Mouse (Mus musculus): ENCODE data around the gene Gata5. TPM values are rescaled to one million over a fixed set of nuclear protein-coding genes. Genes with fewer than 3 reads are reported as not detected.
A peak's percentile ranks its signal among the peaks of the same experiment; 100 is the strongest.

Gata5 gene
- polyA plus RNA-seq, 1 experiment from 2014 or later: not detected

- no peaks in the 10 kb centered on the region for H3K36me3 ChIP-seq (ENCODE audit: control insufficient read depth, insufficient read depth, low read length)
- peak; percentile 80 for DNase-seq (ENCODE audit: low spot score, missing footprints)
- no peaks in the 10 kb centered on the region for H3K9me3 ChIP-seq (ENCODE audit: control insufficient read depth, low read length)
- H3K27me3 ChIP-seq (ENCODE audit: control insufficient read depth, insufficient read depth, low read length): no peaks in the 10 kb centered on the region
- no peaks in the 10 kb centered on the region for H3K4me1 ChIP-seq (ENCODE audit: control insufficient read depth, insufficient read depth, low read length)
- WGBS: 37% methylated on average over 16 of the region's 16 CpGs
- H3K4me2 ChIP-seq: no peak within 1 kb of the TSS
- no peak within 1 kb of the TSS for H3K4me3 ChIP-seq (ENCODE audit: low read depth, low read length)
- no peak for ATAC-seq (ENCODE audit: low FRiP score)
- H3K9ac ChIP-seq (ENCODE audit: low read length): no peak within 1 kb of the TSS
- H3K27ac ChIP-seq (ENCODE audit: low read depth, low read length): no peak within 1 kb of the TSS
Measured at GRCm38 (mm10) chr2:180289440-180290108, 44.9 kb downstream of the Gata5 start, which contains the start of gene Rbbp8nl. TSS of gene Rbbp8nl (minus strand) at chr2:180289879.

- Histone ChIP-seq H3K9me3 (ENCODE audit: control insufficient read depth, low read length) (no peaks in the 10 kb centered on the region), H3K4me2 (no peak overlapping the region), H3K27me3 (ENCODE audit: control insufficient read depth, insufficient read depth, low read length) (no peaks in the 10 kb centered on the region), H3K9ac (ENCODE audit: low read length) (no peak overlapping the region), H3K4me1 (ENCODE audit: control insufficient read depth, insufficient read depth, low read length) (no peaks in the 10 kb centered on the region), H3K27ac (ENCODE audit: low read depth, low read length) (no peak overlapping the region), H3K4me3 (ENCODE audit: low read depth, low read length) (no peak overlapping the region), H3K36me3 (ENCODE audit: control insufficient read depth, insufficient read depth, low read length) (no peaks in the 10 kb centered on the region)
- 66% methylated on average over 11 of the region's 11 CpGs for WGBS
- no peak for DNase-seq (ENCODE audit: low spot score, missing footprints)
- ATAC-seq (ENCODE audit: low FRiP score): no peak
Measured at GRCm38 (mm10) chr2:180288966-180289365, 45.5 kb downstream of the Gata5 start.

GRCm38 (mm10) chr2:180279321-180279720 lies 55.2 kb downstream of the Gata5 start:
- 84% methylated on average over 8 of the region's 8 CpGs for WGBS
- Histone ChIP-seq H3K4me3 (ENCODE audit: low read depth, low read length) (no peak overlapping the region), H3K27me3 (ENCODE audit: control insufficient read depth, insufficient read depth, low read length) (no peaks in the 10 kb centered on the region), H3K4me1 (ENCODE audit: control insufficient read depth, insufficient read depth, low read length) (no peaks in the 10 kb centered on the region), H3K4me2 (no peak overlapping the region), H3K9ac (ENCODE audit: low read length) (no peak overlapping the region), H3K36me3 (ENCODE audit: control insufficient read depth, insufficient read depth, low read length) (no peaks in the 10 kb centered on the region), H3K9me3 (ENCODE audit: control insufficient read depth, low read length) (no peaks in the 10 kb centered on the region), H3K27ac (ENCODE audit: low read depth, low read length) (no peak overlapping the region)
- ATAC-seq (ENCODE audit: low FRiP score) (no peak), DNase-seq (ENCODE audit: low spot score, missing footprints) (no peak)

GRCm38 (mm10) chr2:180277773-180278320 lies 56.7 kb downstream of the Gata5 start:
- Histone ChIP-seq H3K36me3 (ENCODE audit: control insufficient read depth, insufficient read depth, low read length) (no peaks in the 10 kb centered on the region), H3K9me3 (ENCODE audit: control insufficient read depth, low read length) (no peaks in the 10 kb centered on the region), H3K27ac (ENCODE audit: low read depth, low read length) (no peak overlapping the region), H3K4me2 (no peak overlapping the region), H3K27me3 (ENCODE audit: control insufficient read depth, insufficient read depth, low read length) (no peaks in the 10 kb centered on the region), H3K4me1 (ENCODE audit: control insufficient read depth, insufficient read depth, low read length) (no peaks in the 10 kb centered on the region), H3K4me3 (ENCODE audit: low read depth, low read length) (no peak overlapping the region), H3K9ac (ENCODE audit: low read length) (no peak overlapping the region)
- no peak for ATAC-seq (ENCODE audit: low FRiP score)
- DNase-seq (ENCODE audit: low spot score, missing footprints): no peak
- 78% methylated on average over 8 of the region's 8 CpGs for WGBS

- no peaks in the 10 kb centered on the region for H3K9me3 ChIP-seq (ENCODE audit: control insufficient read depth, low read length)
- no peak overlapping the region for H3K9ac ChIP-seq (ENCODE audit: low read length)
- H3K36me3 ChIP-seq (ENCODE audit: control insufficient read depth, insufficient read depth, low read length): no peaks in the 10 kb centered on the region
- DNase-seq (ENCODE audit: low spot score, missing footprints) (peak; percentile 72), ATAC-seq (ENCODE audit: low FRiP score) (no peak)
- no peak overlapping the region for H3K4me2 ChIP-seq
- H3K27ac ChIP-seq (ENCODE audit: low read depth, low read length): no peak overlapping the region
- peaks cover 8% of the 10 kb centered on the region for H3K4me1 ChIP-seq (ENCODE audit: control insufficient read depth, insufficient read depth, low read length)
- H3K4me3 ChIP-seq (ENCODE audit: low read depth, low read length): no peak overlapping the region
- H3K27me3 ChIP-seq (ENCODE audit: control insufficient read depth, insufficient read depth, low read length): no peaks in the 10 kb centered on the region
- 70% methylated on average over 8 of the region's 8 CpGs for WGBS
Measured at GRCm38 (mm10) chr2:180276851-180277259, 57.6 kb downstream of the Gata5 start.

- Histone ChIP-seq H3K4me2 (no peak overlapping the region), H3K9ac (ENCODE audit: low read length) (no peak overlapping the region), H3K27me3 (ENCODE audit: control insufficient read depth, insufficient read depth, low read length) (no peaks in the 10 kb centered on the region), H3K4me3 (ENCODE audit: low read depth, low read length) (no peak overlapping the region), H3K9me3 (ENCODE audit: control insufficient read depth, low read length) (no peaks in the 10 kb centered on the region), H3K27ac (ENCODE audit: low read depth, low read length) (no peak overlapping the region), H3K36me3 (ENCODE audit: control insufficient read depth, insufficient read depth, low read length) (no peaks in the 10 kb centered on the region), H3K4me1 (ENCODE audit: control insufficient read depth, insufficient read depth, low read length) (peaks cover 11% of the 10 kb centered on the region)
- WGBS: 61% methylated on average over 4 of the region's 4 CpGs
- no peak for DNase-seq (ENCODE audit: low spot score, missing footprints)
- ATAC-seq (ENCODE audit: low FRiP score): no peak
Measured at GRCm38 (mm10) chr2:180276385-180276784, 58.1 kb downstream of the Gata5 start.

GRCm38 (mm10) chr2:180275836-180276235 lies 58.7 kb downstream of the Gata5 start:
- DNase-seq (ENCODE audit: low spot score, missing footprints) (peak; percentile 99), ATAC-seq (ENCODE audit: low FRiP score) (peak; percentile 39)
- Histone ChIP-seq H3K27me3 (ENCODE audit: control insufficient read depth, insufficient read depth, low read length) (no peaks in the 10 kb centered on the region), H3K4me1 (ENCODE audit: control insufficient read depth, insufficient read depth, low read length) (peaks cover 13% of the 10 kb centered on the region), H3K9me3 (ENCODE audit: control insufficient read depth, low read length) (no peaks in the 10 kb centered on the region), H3K27ac (ENCODE audit: low read depth, low read length) (no peak overlapping the region), H3K36me3 (ENCODE audit: control insufficient read depth, insufficient read depth, low read length) (no peaks in the 10 kb centered on the region), H3K4me3 (ENCODE audit: low read depth, low read length) (no peak overlapping the region), H3K9ac (ENCODE audit: low read length) (no peak overlapping the region), H3K4me2 (no peak overlapping the region)
- 3% methylated on average over 8 of the region's 8 CpGs for WGBS

Other genes starting within 250 kb of the Gata5 start
- gene Hrh3, start 230.2 kb downstream of the Gata5 start, polyA plus RNA-seq (2014; fragmentation: Nextera tagmentation; extraction: Ambion mirVana): 3.0 and 3.2 TPM in 2 replicates
- 43.3 and 46.3 TPM in 2 replicates for gene Osbpl2, start 215.4 kb downstream of the Gata5 start, polyA plus RNA-seq (2014; fragmentation: Nextera tagmentation; extraction: Ambion mirVana)
- gene Adrm1, start 163.2 kb downstream of the Gata5 start, polyA plus RNA-seq (2014; fragmentation: Nextera tagmentation; extraction: Ambion mirVana): 170 and 171 TPM in 2 replicates
- gene Lama5, start 108.8 kb downstream of the Gata5 start, polyA plus RNA-seq (2014; fragmentation: Nextera tagmentation; extraction: Ambion mirVana): 3.8 and 3.9 TPM in 2 replicates
- 443 and 494 TPM in 2 replicates for gene Rps21, start 77.3 kb downstream of the Gata5 start, polyA plus RNA-seq (2014; fragmentation: Nextera tagmentation; extraction: Ambion mirVana)
- gene Cables2, start 61.2 kb downstream of the Gata5 start, polyA plus RNA-seq (2014; fragmentation: Nextera tagmentation; extraction: Ambion mirVana): 13.3 and 14.4 TPM in 2 replicates
- not detected in 2 replicates for gene Rbbp8nl, start 44.8 kb downstream of the Gata5 start, polyA plus RNA-seq (2014; fragmentation: Nextera tagmentation; extraction: Ambion mirVana)
- gene Slco4a1, start 121.5 kb upstream of the Gata5 start, polyA plus RNA-seq (2014; fragmentation: Nextera tagmentation; extraction: Ambion mirVana): 4.9 and 5.5 TPM in 2 replicates
- gene Ntsr1, start 165.3 kb upstream of the Gata5 start, polyA plus RNA-seq (2014; fragmentation: Nextera tagmentation; extraction: Ambion mirVana): 0.04 and 0.14 TPM in 2 replicates
- 42.1 and 45.9 TPM in 2 replicates for gene Mrgbp, start 246.6 kb upstream of the Gata5 start, polyA plus RNA-seq (2014; fragmentation: Nextera tagmentation; extraction: Ambion mirVana)